Mouse (Mus musculus) adrenal gland (tissue): ENCODE measurements around the gene Rab32.
"Not testable (repeated sequence)": the region's sequence is repeated elsewhere in the genome, so short reads cannot be mapped to it uniquely, and the experiment has no call there.

ENCODE experiments used
- intact Hi-C: fragments of 180-260 bp; cut with DNase I; formaldehyde crosslinking; loops from one replicate; pipeline ENCODE4 v1.15.1; 2025
- long read RNA-seq, 2 experiments: library from polyadenylated mRNA; unstranded; transcript quantifications; one replicate each; pipeline ENCODE4 v2.0.0; 2020; ENCODE audit warnings: borderline replicate concordance in 1 of 2; ENCODE audit not compliant: insufficient replicate concordance in 1 of 2

The Rab32 gene
- long read RNA-seq, experiment 1, transcript Rab32-201 (3 exons, 2,149 nt), result major isoform, 7 of 10 reads
- long read RNA-seq, experiment 1, partial matches to known transcripts, result 2 of 10 reads
- long read RNA-seq, experiment 1, other reads (novel, unspliced or antisense), result 0 of 10 reads
- long read RNA-seq, experiment 2, partial matches to known transcripts, result 0 of 3 reads
- long read RNA-seq, experiment 2, other reads (novel, unspliced or antisense), result 1 of 3 reads

DNA sequence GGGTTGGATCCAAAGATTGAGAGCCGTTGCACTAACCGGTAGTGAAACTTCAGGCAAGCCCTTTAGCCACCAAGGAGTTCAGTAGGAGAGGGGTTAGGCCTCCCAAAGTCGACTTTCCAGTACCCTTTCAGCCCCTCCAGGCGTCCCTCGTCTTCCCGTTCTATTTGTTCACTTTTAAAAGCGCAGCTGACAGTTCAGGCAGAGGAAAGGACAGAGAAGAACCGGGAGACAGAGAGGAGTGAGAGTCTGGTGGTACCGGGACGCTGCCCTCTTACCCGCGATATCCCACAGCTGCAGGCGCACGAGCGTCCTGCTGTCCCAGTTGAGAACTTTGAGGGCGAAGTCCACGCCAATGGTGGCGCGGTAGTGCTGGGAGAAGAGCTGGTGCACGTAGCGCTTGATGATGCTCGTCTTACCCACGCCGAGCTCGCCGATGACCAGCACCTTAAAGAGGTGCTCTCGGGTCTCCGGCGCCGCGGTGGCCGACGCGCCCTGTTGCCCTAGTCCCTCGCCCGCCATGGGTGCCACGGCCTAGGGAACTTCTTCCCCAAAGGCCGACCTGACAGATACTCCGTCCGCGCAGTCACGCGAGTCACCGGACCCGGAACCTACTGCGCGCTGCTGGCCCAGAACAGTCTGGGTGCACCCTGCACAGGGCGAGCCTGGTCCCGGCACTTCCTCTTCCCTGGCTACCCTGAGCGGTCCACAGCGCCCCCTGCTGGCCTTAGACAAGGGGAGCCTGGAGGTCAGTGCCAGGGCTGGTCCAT lies at the start of gene Rab32:
Rab32 (minus strand) TSS at position 696 of the 767 bp plus-strand sequence.
- intact Hi-C loops, result loop anchor here (1.0 kb wide), 1 partner anchor 149 kb away; no protein-coding TSS in a partner anchor

DNA sequence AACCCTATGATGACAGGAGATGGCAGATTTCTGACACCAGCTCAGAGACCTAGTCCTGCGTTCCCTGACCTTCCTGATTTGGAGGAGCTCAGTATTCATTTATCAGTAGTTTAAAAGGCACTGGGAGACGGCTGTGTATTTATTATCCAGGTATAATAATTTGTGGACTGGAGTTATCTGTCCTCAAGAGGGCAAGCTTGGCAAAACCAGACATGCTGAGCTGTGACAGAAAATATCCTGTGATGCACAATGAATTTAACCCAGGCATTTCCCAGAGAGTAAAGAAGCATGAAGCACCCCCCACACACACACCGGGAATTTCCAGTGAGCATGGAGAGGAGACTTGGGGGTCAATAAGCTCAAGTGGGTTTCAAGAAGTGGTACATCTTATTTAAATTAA lies 42.7 kb upstream of the Rab32 start:
- intact Hi-C loops, result no loop called here

DNA sequence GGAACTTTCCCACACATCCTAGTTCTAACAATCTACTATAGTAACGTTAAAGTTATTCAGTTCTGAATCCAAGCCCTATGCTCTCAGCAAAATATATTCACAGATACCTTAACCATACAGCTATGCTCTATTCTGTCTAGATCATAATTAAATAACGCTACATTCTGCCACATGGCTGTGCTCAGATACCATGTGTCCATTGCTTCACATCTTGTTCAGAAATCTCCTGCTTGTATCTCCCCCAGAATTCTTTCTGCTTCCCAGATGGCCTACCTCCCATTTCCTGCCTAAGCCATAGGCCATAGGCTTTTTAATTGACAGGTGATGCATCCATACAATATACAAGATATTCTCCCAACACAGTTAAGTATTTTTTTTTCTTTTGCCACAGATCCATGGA lies 39.4 kb upstream of the Rab32 start:
- intact Hi-C loops, result not testable (repeated sequence)

DNA sequence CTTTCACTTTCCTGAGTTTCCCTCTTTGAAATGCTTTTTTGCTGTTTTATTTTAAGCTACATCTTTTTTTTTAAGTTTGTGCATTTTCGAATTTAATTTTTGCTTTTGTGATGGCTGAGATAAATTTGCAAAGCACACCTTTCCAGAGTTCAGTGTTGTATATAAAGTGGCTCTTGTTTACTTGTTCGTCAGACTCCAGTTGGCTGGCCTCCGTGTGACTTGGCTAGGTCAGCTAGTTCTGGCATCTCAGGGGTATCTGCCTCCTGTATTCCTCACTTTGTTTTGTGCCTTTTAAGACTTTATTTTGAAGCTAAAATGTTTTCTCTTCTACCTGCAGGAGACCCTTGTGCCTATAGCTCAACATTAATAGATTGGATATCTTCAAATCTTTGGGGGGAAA lies 22.7 kb upstream of the Rab32 start:
- intact Hi-C loops, result no loop called here

DNA sequence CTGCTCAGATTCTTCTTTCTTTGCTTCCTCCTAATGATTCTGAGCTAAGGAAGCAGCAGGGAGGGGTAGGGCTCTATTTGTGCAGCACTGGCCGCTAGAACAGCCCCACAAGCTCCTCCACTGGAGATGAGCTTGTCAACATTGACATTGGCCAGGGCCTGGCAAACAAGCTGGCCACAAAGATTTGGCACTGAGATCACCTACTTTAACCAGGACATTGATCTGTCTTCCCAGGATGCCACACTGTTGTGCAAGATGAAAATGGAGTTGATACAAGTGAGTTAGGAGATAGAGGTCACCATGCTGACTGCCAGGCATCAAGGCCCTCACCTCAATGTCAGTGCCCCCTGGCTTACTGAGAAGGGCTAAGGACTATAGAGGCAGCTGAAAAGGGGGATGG lies 21.8 kb upstream of the Rab32 start:
- intact Hi-C loops, result no loop called here

DNA sequence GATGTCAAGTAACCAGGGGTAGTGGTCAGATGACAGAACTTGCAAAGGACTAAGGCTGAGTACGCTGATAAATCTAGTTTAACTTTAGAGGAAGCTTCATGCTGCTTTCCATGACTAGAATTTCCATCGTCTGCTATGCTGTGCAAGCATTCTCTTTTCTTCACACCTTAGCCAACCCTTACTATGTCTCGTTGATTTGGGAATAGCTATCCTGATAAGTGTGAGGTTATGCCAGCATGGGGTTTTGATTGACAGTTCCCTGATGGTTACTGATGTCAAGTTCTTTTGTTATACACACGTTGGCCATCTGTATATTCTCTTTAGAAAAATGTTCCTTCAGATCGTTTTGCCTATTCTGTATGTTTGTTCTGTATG lies 259 bp upstream of the Rab32 start:
- intact Hi-C loops, result loop anchor here (1.0 kb wide), 1 partner anchor 150 kb away; no protein-coding TSS in a partner anchor

DNA sequence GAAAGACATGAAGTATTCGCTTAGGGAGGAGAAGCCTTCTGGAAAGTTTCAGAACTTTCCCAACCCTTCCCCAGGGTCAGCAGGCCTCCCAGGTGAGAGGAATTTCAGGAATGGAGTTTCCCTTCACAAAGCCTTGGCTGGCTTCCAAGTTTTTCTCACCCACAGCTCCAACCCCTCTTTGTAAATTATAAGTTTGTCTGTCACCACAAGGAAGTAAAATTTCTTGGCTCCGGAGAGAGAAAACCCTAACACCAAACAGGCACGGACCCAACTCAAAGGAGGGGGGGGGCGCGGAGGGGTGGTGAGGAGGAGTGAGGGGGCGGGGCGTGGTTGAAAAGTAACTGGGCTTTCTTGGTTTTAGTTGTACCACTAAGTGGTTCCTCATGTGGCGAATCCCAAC lies 980 bp downstream of the Rab32 start:
- intact Hi-C loops, result no loop called here

DNA sequence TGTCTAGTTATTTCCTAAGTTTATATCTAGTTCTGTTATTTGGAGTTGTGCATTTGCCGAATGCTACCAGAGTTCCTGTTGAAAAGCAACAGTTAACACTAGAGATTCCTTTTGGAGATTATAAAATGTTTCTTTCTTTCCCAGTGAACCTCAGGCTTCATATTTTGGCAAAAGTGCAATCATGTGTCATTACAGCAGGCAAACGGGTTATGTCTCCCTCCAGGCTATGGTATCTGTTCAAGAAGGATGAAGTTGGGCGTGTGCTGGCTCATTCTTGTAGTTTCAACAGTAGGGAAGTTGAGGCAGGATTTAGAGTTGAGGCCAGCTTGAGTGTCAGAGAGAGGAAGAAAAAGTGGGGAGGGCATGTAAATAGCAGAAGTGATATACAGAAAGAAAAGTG lies 2.4 kb downstream of the Rab32 start:
- intact Hi-C loops, result no loop called here

DNA sequence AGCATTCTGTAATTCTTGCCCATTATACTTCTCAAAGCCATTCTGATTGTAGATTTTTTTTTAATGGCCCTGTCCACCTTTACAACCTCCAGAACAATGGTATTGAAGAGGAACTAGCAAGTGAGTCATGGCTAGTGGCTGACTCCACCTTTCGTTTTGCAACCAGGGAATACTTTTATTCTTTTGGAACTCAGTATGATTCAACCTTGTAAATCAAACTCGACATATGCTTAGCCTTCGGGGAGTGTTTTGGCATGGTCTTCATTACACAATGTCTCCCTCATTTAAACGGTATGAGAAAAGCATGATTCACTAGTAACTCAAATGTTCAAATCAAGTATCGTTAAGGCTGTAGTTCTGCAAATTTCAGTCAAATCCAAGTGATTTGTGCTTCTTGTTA lies 2.8 kb downstream of the Rab32 start:
- intact Hi-C loops, result no loop called here

DNA sequence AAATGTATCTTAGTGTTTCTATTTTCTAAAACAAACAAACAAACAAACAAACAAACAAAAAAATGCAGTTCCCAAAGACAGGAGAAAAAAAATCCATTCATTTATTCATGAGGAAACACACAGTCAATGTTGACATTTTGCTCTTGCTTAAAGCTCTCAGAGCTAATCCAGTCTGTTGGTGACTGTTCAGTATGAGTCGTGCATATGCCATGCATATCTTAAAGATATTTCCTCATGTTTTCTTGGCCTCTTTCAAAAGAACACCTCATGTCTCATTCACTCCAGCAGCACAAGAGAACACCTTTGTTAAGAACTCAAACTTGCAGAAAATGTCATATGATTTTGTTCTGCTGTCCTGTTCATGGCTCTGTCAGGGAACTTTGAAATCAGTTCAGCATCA lies 7.9 kb downstream of the Rab32 start:
- intact Hi-C loops, result no loop called here

DNA sequence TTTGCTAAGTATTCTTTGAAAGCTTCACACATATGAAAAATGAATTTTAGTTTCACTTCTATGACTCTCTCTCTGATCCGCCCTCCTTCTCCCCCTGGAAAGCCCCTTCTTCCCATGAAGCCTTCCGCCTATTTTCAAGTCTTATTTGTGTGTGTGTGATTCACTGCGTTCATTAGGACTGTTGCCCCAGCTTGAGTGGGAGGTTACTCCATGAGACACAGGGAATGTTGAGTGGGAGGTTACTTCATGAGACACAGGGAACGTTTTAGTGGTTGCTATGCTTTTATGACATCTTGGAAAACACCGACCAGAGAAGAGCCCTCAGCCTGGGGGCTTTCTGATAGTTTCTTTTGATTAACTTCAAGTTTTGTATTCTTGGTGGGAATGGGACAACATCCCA lies 11.4 kb downstream of the Rab32 start:
- intact Hi-C loops, result no loop called here

DNA sequence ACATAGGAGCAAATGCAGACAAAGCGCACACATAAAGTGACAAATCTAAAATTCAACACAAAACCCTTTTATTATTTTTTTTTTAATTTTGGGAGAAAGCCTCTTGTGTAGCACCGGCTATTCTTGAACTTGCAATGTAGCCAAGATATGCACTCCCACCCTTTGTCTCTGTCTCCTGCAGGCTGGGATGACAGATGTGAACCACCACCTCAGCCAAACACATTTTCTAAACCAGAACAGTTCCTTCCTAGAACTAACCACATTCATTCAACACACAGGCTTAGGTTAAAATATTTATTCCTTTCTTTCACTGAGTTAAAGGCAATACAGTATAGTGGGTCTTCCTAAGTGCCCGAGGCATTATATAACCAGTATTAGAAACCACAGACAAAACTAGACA lies 13.1 kb downstream of the Rab32 start:
- intact Hi-C loops, result no loop called here
